Mouse (Mus musculus): Measurements from ENCODE around the gene Best3. TPM values are rescaled to one million over a fixed set of nuclear protein-coding genes. Genes with fewer than 3 reads are reported as not detected.

Best3 gene
- total and polyA plus RNA-seq, 2 experiments from 2014 or later, result 0.57 to 1.1 TPM

DNA sequence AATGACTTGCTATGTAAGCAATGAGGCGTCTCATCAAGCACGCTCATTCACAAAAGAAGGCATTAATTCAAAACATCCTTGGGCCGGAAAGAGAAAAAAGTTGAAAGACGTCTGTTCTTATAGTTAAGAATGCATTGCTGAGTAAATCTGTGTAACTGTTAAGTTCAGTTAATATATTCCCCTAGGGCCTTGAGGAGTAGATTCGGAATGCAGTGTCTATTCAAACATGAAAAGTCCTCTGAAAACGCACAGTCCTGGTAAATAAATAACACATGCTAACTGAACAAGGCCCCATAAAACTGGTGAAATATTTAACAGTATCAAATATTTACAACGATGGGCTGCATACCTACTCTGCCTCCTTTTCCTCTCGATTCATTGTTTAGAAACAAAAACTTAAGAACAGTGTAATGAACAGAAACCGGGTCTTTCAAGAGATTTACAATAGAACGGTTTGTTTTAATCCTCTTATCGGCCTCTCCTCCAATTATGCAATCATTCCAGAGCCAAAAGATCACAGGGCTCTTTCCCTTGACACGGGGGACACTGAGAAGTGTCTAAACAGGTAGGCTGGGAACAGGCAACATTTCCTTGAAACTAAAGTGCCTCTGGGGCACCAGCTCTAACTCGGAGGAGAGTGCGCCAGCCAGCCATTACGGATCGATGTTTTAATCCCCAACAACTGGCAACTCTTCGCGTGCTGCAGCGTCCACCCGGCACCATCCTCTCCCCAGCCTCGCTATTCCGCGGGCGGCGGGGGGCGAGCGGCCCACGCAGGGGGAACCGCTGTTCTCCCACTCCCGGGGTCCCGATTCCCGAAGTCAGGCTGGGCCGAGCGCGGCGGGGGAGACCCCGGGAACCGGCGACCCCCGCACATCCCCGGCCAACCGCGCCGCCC lies 36.8 kb upstream of the Best3 start:
- Histone ChIP-seq H3K9ac (replicated peaks; ENCODE audit: low read depth, low read length) (peak overlapping the region; percentile 78), H3K27me3 (ENCODE audit: control insufficient read depth, insufficient read depth, low read length) (no peaks in the 10 kb centered on the region), H3K4me1 (ENCODE audit: control insufficient read depth, insufficient read depth) (peaks cover 36% of the 10 kb centered on the region), H3K27ac (ENCODE audit: low read depth) (peak overlapping the region; percentile 90), H3K4me3 (ENCODE audit: low read depth, low read length) (peak overlapping the region; percentile 89), H3K4me2 (ENCODE audit: low read depth, low read length) (peak overlapping the region; percentile 90), H3K36me3 (replicated peaks; ENCODE audit: control insufficient read depth, insufficient read depth, low read length) (no peaks in the 10 kb centered on the region), H3K9me3 (replicated peaks; ENCODE audit: control insufficient read depth, low read length) (no peaks in the 10 kb centered on the region)
- DNase-seq (ENCODE audit: low spot score) (no peak), ATAC-seq (ENCODE audit: insufficient read depth, low read depth) (peak; percentile 1; the same call in 1 of the 2 replicates)
- TF ChIP-seq CTCF (IDR thresholded peaks at IDR 0.05; ENCODE audit: low read depth) (no peak), EP300 (IDR thresholded peaks at IDR 0.05; ENCODE audit: low read depth) (no peak)
- WGBS, result 3% methylated on average over 37 of the region's 44 CpGs

DNA sequence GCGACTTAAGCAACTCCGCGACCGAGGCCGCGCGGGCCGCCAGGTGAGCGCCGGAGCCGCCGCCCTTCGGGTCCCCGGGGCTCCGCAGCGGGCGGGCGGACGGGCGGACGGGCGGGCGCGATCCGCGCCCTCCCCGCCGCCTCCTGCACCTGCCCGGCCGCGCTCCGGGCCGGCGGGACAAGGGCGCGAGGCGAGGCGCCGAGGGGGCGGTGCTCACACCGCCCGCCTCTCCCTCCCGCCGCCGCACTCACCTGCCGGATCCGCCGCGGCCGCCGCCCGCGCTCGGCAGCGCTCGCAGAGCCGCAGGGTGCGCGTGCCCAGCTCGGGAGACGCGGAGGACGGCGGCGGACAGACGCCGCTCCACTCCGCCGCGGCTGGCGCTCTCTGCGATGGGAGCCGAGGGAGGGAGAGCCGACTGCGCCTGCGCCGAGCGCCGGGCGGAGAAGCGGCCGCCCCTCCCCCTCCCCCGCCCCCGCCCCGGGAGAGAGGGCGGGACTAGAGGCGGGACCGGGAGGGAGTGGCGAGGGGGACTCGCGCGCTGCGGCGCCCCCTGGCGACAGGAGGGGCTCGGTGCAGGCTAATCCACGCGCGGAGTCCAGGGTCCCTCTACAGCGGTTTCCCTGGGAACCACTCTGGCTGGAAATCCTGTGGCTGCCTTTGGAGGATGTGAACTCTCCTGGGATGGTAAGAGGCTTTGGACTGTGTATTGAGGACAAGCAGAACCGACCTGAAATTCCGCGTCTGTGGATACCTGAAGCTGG lies 35.9 kb upstream of the Best3 start, which contains the start of gene Rab3ip:
Rab3ip (minus strand) TSS at position 761 of the 761 bp plus-strand sequence.
- peak; percentile 89 for ATAC-seq (ENCODE audit: insufficient read depth, low read depth)
- H3K27me3 ChIP-seq (ENCODE audit: control insufficient read depth, insufficient read depth, low read length), result no peaks in the 10 kb centered on the region
- H3K27ac ChIP-seq (ENCODE audit: low read depth), result peak within 1 kb of the TSS; percentile 90
- WGBS, result 0% methylated on average over 36 of the region's 103 CpGs
- H3K4me2 ChIP-seq (ENCODE audit: low read depth, low read length), result peak within 1 kb of the TSS; percentile 90
- H3K4me3 ChIP-seq (ENCODE audit: low read depth, low read length), result peak within 1 kb of the TSS; percentile 89
- peak within 1 kb of the TSS; percentile 78 for H3K9ac ChIP-seq (replicated peaks; ENCODE audit: low read depth, low read length)
- H3K9me3 ChIP-seq (replicated peaks; ENCODE audit: control insufficient read depth, low read length), result no peaks in the 10 kb centered on the region
- DNase-seq (ENCODE audit: low spot score), result peak; percentile 86
- no peaks in the 10 kb centered on the region for H3K36me3 ChIP-seq (replicated peaks; ENCODE audit: control insufficient read depth, insufficient read depth, low read length)
- peaks cover 27% of the 10 kb centered on the region; the same call in 1 of the 2 replicates for H3K4me1 ChIP-seq (ENCODE audit: control insufficient read depth, insufficient read depth)
- TF ChIP-seq EP300 (IDR thresholded peaks at IDR 0.05; ENCODE audit: low read depth) (no peak), CTCF (IDR thresholded peaks at IDR 0.05; ENCODE audit: low read depth) (peak; percentile 81)

DNA sequence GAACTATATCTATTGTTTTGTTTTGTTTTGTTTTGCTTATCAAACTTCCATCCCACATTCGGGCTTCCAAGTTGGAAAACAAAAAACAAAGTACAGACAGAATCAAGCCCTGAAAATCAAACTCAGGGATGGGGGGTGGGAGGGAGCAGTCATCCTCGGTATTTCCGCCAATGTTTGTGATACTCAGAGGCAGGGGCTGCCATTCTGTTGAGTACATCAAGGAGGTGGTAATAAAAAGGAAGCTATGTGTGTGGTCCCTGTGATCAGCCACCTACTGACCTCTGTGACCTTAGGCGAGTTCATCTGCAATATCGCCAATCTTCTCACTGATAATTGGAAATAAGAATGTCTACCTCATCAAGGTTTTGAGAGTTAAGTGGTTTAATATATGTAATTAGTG lies 35.2 kb upstream of the Best3 start:
- no peak for ATAC-seq (ENCODE audit: insufficient read depth, low read depth)
- TF ChIP-seq CTCF (IDR thresholded peaks at IDR 0.05; ENCODE audit: low read depth) (no peak), EP300 (IDR thresholded peaks at IDR 0.05; ENCODE audit: low read depth) (no peak)
- WGBS, result 26% methylated on average over 5 of the region's 5 CpGs
- peaks cover 24% of the 10 kb centered on the region; the same call in 1 of the 2 replicates for H3K4me1 ChIP-seq (ENCODE audit: control insufficient read depth, insufficient read depth)
- no peak overlapping the region for H3K27ac ChIP-seq (ENCODE audit: low read depth)
- H3K4me2 ChIP-seq (ENCODE audit: low read depth, low read length), result peak overlapping the region; percentile 90
- H3K9ac ChIP-seq (replicated peaks; ENCODE audit: low read depth, low read length), result no peak overlapping the region; the same call in 1 of the 2 replicates
- H3K9me3 ChIP-seq (replicated peaks; ENCODE audit: control insufficient read depth, low read length), result no peaks in the 10 kb centered on the region
- H3K36me3 ChIP-seq (replicated peaks; ENCODE audit: control insufficient read depth, insufficient read depth, low read length), result no peaks in the 10 kb centered on the region
- peak overlapping the region; percentile 89 for H3K4me3 ChIP-seq (ENCODE audit: low read depth, low read length)
- DNase-seq (ENCODE audit: low spot score), result no peak
- H3K27me3 ChIP-seq (ENCODE audit: control insufficient read depth, insufficient read depth, low read length), result no peaks in the 10 kb centered on the region

DNA sequence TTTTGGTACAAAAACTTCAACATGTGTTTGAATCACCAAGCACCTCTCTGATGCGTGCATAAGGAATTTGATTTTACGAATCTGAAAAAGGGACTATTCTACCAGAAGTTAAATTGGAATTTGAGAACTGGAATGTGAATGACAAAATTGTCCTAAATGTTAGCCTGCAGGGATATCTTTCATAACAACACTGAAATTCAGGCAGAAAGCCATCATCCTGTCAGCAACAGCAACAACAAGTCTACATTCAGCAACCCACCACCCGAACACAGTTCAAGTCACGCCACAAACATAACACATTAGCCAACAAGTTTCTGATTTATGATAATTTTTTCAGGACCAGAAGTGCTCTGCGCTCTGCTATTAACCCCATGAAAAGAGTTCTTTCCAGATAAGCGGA lies 30.9 kb upstream of the Best3 start:
- H3K9me3 ChIP-seq (replicated peaks; ENCODE audit: control insufficient read depth, low read length), result no peaks in the 10 kb centered on the region
- H3K4me3 ChIP-seq (ENCODE audit: low read depth, low read length), result no peak overlapping the region
- WGBS, result 79% methylated on average over 6 of the region's 6 CpGs
- no peak overlapping the region for H3K4me2 ChIP-seq (ENCODE audit: low read depth, low read length)
- no peak overlapping the region for H3K27ac ChIP-seq (ENCODE audit: low read depth)
- DNase-seq (ENCODE audit: low spot score), result no peak
- 0 out of 2 replicates have a peak, but pooled peaks cover 4% of the 10 kb centered on the region for H3K4me1 ChIP-seq (ENCODE audit: control insufficient read depth, insufficient read depth)
- TF ChIP-seq CTCF (IDR thresholded peaks at IDR 0.05; ENCODE audit: low read depth) (no peak), EP300 (IDR thresholded peaks at IDR 0.05; ENCODE audit: low read depth) (no peak)
- H3K27me3 ChIP-seq (ENCODE audit: control insufficient read depth, insufficient read depth, low read length), result no peaks in the 10 kb centered on the region
- no peaks in the 10 kb centered on the region for H3K36me3 ChIP-seq (replicated peaks; ENCODE audit: control insufficient read depth, insufficient read depth, low read length)
- H3K9ac ChIP-seq (replicated peaks; ENCODE audit: low read depth, low read length), result no peak overlapping the region
- no peak for ATAC-seq (ENCODE audit: insufficient read depth, low read depth)

DNA sequence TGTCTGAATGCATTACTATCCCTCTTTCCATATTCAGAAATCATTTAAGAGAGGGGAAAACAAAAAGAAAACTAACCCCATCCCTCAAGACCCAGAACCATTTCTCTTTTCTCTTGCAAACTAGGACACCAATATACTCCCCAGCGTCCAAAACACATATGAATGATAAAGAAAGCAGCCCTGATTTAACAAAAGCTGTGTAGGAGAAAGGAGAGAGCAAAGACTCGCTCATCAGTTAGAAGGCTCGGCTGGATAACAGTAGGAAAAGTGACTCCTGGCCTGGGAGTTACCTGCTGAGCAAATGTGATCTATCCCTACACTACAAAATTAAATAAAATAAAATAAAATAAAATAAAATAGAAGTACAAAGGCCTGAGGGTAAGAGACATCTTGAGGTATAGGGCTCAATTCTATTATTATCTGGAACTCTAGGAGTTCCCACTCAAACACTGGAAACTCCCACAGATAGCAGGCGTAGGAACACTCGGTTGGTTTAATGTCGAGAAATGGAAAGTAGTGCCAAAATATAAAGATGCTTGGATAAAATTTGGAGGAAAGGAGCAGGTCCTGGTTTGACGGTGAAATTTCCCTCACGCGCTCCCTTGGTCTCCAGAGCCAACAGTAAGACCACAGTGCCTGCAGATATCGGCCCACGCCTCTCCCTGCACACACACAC lies 29.5 kb upstream of the Best3 start:
- Histone ChIP-seq H3K4me1 (ENCODE audit: control insufficient read depth, insufficient read depth) (no peaks in the 10 kb centered on the region), H3K4me2 (ENCODE audit: low read depth, low read length) (no peak overlapping the region), H3K4me3 (ENCODE audit: low read depth, low read length) (no peak overlapping the region), H3K9me3 (replicated peaks; ENCODE audit: control insufficient read depth, low read length) (0 out of 2 replicates have a peak, but pooled peaks cover 3% of the 10 kb centered on the region), H3K36me3 (replicated peaks; ENCODE audit: control insufficient read depth, insufficient read depth, low read length) (no peaks in the 10 kb centered on the region), H3K9ac (replicated peaks; ENCODE audit: low read depth, low read length) (no peak overlapping the region), H3K27me3 (ENCODE audit: control insufficient read depth, insufficient read depth, low read length) (no peaks in the 10 kb centered on the region), H3K27ac (ENCODE audit: low read depth) (no peak overlapping the region)
- WGBS, result 88% methylated on average over 11 of the region's 11 CpGs
- DNase-seq (ENCODE audit: low spot score), result no peak
- ATAC-seq (ENCODE audit: insufficient read depth, low read depth), result no peak
- TF ChIP-seq EP300 (IDR thresholded peaks at IDR 0.05; ENCODE audit: low read depth) (no peak), CTCF (IDR thresholded peaks at IDR 0.05; ENCODE audit: low read depth) (no peak)
